Mouse (Mus musculus) bone marrow macrophage, adult 2 months (primary cell): ENCODE data around the gene Rapgefl1.

ENCODE experiments used
- CTCF ChIP-seq: IDR thresholded peaks from 2 replicates; pipeline ENCODE4 v1.5.1; 2012; ENCODE audit warnings: low read depth, mild to moderate bottlenecking, low read length, moderate library complexity
- POLR2A ChIP-seq: IDR thresholded peaks from 2 replicates; pipeline ENCODE4 v1.6.1; 2012; ENCODE audit warnings: mild to moderate bottlenecking, low read depth, low read length, borderline replicate concordance

- TF ChIP-seq CTCF (no peak), POLR2A (no peak)
These were observed 6.7 kb upstream of the Rapgefl1 start for GRCm38 (mm10) chr11:98829875-98830274.
